Comparison of ENCODE assay signal across 20 mouse cellular contexts in genomic region chr5:118128651-118129050, GRCm38 (mm10). TPM values are rescaled to one million over a fixed set of nuclear protein-coding genes. Genes with fewer than 3 reads are reported as not detected.
DNase-seq lines count a peak whose midpoint lies in the region; ATAC-seq lines count a peak whose summit lies in the region.
"Had no signal": no experiment of that assay in that cellular context is flagged by ENCODE, and none has a peak within 500 bp of the region (broad histone marks: within the 10 kb centered on the region; RNA-seq: fewer than 3 reads in every experiment).

No protein-coding gene starts in this region.

- no peak overlapping the region for H3K4me2 ChIP-seq in heart, embryonic 15.5 days
- H3K4me2 ChIP-seq in midbrain, embryonic 14.5 days (ENCODE audit: low read length): no peak overlapping the region
- H3K4me2 ChIP-seq in midbrain, embryonic 13.5 days (replicated peaks): no peak overlapping the region
- H3K4me2 ChIP-seq: liver, embryonic 13.5 days; lung, embryonic 15.5 days; midbrain, embryonic 15.5 days had no signal

- peak; percentile 77 for DNase-seq in gastrocnemius, adult 18-20 months (ENCODE audit: low spot score)
- no peak for DNase-seq in gastrocnemius, postnatal 10 days
- no peak for DNase-seq in heart, postnatal 25 days (ENCODE audit: low spot score)
- no peak for DNase-seq in midbrain, embryonic 14.5 days
- no peak for DNase-seq in right cerebral cortex, adult 2 months (ENCODE audit: low spot score in 2 of 2)
- DNase-seq: adrenal gland, adult 8-10 months; kidney, adult 18-20 months; kidney, postnatal 36 days; liver, embryonic 13.5 days; retina, postnatal 1 day; thymus, postnatal 4 days had no signal

- H3K36me3 ChIP-seq in heart, embryonic 15.5 days: 0 out of 2 replicates have a peak, but pooled peaks cover 7% of the 10 kb centered on the region
- H3K36me3 ChIP-seq in midbrain, embryonic 14.5 days (ENCODE audit: control insufficient read depth, insufficient read depth, low read length): peaks cover 38% of the 10 kb centered on the region
- peaks cover 52% of the 10 kb centered on the region for H3K36me3 ChIP-seq in midbrain, embryonic 13.5 days

- no peaks in the 10 kb centered on the region for H3K9me3 ChIP-seq in heart, embryonic 15.5 days (replicated peaks)
- no peaks in the 10 kb centered on the region for H3K9me3 ChIP-seq in midbrain, embryonic 14.5 days (ENCODE audit: control insufficient read depth, low read length)
- H3K9me3 ChIP-seq in midbrain, embryonic 13.5 days: no peaks in the 10 kb centered on the region
- H3K9me3 ChIP-seq: embryonic facial prominence, embryonic 10.5 days; liver, embryonic 13.5 days; lung, embryonic 15.5 days; midbrain, embryonic 15.5 days had no signal

- no peak overlapping the region for H3K9ac ChIP-seq in heart, embryonic 15.5 days
- H3K9ac ChIP-seq in midbrain, embryonic 14.5 days (replicated peaks; ENCODE audit: low read length): no peak overlapping the region
- no peak overlapping the region for H3K9ac ChIP-seq in midbrain, embryonic 13.5 days (replicated peaks)
- H3K9ac ChIP-seq: liver, embryonic 13.5 days; lung, embryonic 15.5 days; midbrain, embryonic 15.5 days had no signal

- intact Hi-C loops in heart, postnatal 25 days (cut with DNase I): no loop called here

- peaks cover 41% of the 10 kb centered on the region for H3K4me1 ChIP-seq in heart, embryonic 15.5 days (replicated peaks)
- H3K4me1 ChIP-seq in midbrain, embryonic 14.5 days (ENCODE audit: control insufficient read depth, insufficient read depth, low read length): no peaks in the 10 kb centered on the region
- H3K4me1 ChIP-seq in midbrain, embryonic 13.5 days (replicated peaks): peaks cover 6% of the 10 kb centered on the region
- H3K4me1 ChIP-seq: liver, embryonic 13.5 days; lung, embryonic 15.5 days had no signal

- peak overlapping the region; percentile 70 for H3K27ac ChIP-seq in heart, embryonic 15.5 days
- 0 out of 2 replicates have a peak overlapping the region, but pooled peaks have one; percentile 5 for H3K27ac ChIP-seq in midbrain, embryonic 14.5 days (replicated peaks; ENCODE audit: low read depth, low read length)
- no peak overlapping the region for H3K27ac ChIP-seq in midbrain, embryonic 13.5 days
- H3K27ac ChIP-seq: embryonic facial prominence, embryonic 10.5 days; liver, embryonic 13.5 days; lung, embryonic 15.5 days; macrophage; midbrain, embryonic 15.5 days had no signal

- H3K27me3 ChIP-seq in heart, embryonic 15.5 days: no peaks in the 10 kb centered on the region
- H3K27me3 ChIP-seq in midbrain, embryonic 14.5 days (ENCODE audit: control insufficient read depth, insufficient read depth, low read length): no peaks in the 10 kb centered on the region
- no peaks in the 10 kb centered on the region for H3K27me3 ChIP-seq in midbrain, embryonic 13.5 days
- H3K27me3 ChIP-seq: liver, embryonic 13.5 days; lung, embryonic 15.5 days; midbrain, embryonic 15.5 days had no signal

- H3K4me3 ChIP-seq in heart, embryonic 15.5 days: no peak overlapping the region
- H3K4me3 ChIP-seq in midbrain, embryonic 14.5 days (replicated peaks; ENCODE audit: low read depth, low read length): no peak overlapping the region
- H3K4me3 ChIP-seq in midbrain, embryonic 13.5 days (replicated peaks): no peak overlapping the region
- H3K4me3 ChIP-seq: embryonic facial prominence, embryonic 10.5 days; liver, embryonic 13.5 days; lung, embryonic 15.5 days; midbrain, embryonic 15.5 days had no signal

- 40% methylated on average over 9 of the region's 9 CpGs for WGBS in heart, embryonic 15.5 days
- 87% methylated on average over 9 of the region's 9 CpGs for WGBS in midbrain, embryonic 14.5 days
- 92% methylated on average over 9 of the region's 9 CpGs for WGBS in midbrain, embryonic 13.5 days

- ATAC-seq in heart, embryonic 15.5 days (replicated peaks; ENCODE audit: insufficient number of reproducible peaks, insufficient read depth, low FRiP score, low read depth): peak; percentile 56
- no peak for ATAC-seq in midbrain, embryonic 14.5 days (ENCODE audit: low FRiP score, low TSS enrichment)
- no peak for ATAC-seq in midbrain, embryonic 13.5 days
- ATAC-seq: midbrain, embryonic 15.5 days had no signal

RNA-seq across cellular contexts. Expression of gene Fbxw8, which starts 26.6 kb away (rescaled TPM):
- total RNA-seq in gastrocnemius, adult 18-20 months (2021): 10 to 100 TPM; 20.5 to 21.1 TPM
- total RNA-seq in gastrocnemius, postnatal 10 days (2021): 10 to 100 TPM; 32.8 to 33.5 TPM
- polyA plus RNA-seq in heart, embryonic 15.5 days (2015; fragmentation: Nextera tagmentation; extraction: Ambion mirVana): 18.1 and 23.5 TPM in 2 replicates
- total RNA-seq in heart, postnatal 25 days (2021): 10 to 100 TPM; 40.3 to 43.6 TPM
- 21.4 and 21.6 TPM in 2 replicates for polyA plus RNA-seq in midbrain, embryonic 14.5 days (2014; fragmentation: Nextera tagmentation; extraction: Ambion mirVana)
- 22.5 and 25.6 TPM in 2 replicates for polyA plus RNA-seq in midbrain, embryonic 13.5 days (2015; fragmentation: Nextera tagmentation; extraction: Ambion mirVana)

RNA-seq across cellular contexts. Expression of gene Hrk, which starts 35.8 kb away (rescaled TPM):
- total RNA-seq in gastrocnemius, adult 18-20 months (2021): under 1 TPM; 0.12 to 0.21 TPM
- under 1 TPM in 1 of 2 experiments, not detected in 1; 0.12 TPM for total RNA-seq in gastrocnemius, postnatal 10 days (2021)
- polyA plus RNA-seq in heart, embryonic 15.5 days (2015; fragmentation: Nextera tagmentation; extraction: Ambion mirVana): 0.03 and 0.13 TPM in 2 replicates
- total RNA-seq in heart, postnatal 25 days (2021): under 1 TPM; 0.56 to 0.88 TPM
- polyA plus RNA-seq in midbrain, embryonic 14.5 days (2014; fragmentation: Nextera tagmentation; extraction: Ambion mirVana): 1.4 and 2.9 TPM in 2 replicates
- polyA plus RNA-seq in midbrain, embryonic 13.5 days (2015; fragmentation: Nextera tagmentation; extraction: Ambion mirVana): 0.68 and 0.73 TPM in 2 replicates
- total RNA-seq: hematopoietic stem cell, adult 5-6 weeks had no signal
- polyA plus RNA-seq: limb, embryonic 11.5 days; macrophage; small intestine, adult 2 months had no signal
